Mouse (Mus musculus) C2C12 (cell line): Measurements from ENCODE around the gene Pard6b. TPM values are rescaled to one million over a fixed set of nuclear protein-coding genes. Genes with fewer than 3 reads are reported as not detected.

Experiments
- H3K27me3 ChIP-seq: one replicate; pipeline ENCODE4 v1.6.1; 2011; ENCODE audit not compliant: control insufficient read depth, insufficient read depth, insufficient read length
- H3K36me3 ChIP-seq: one replicate; pipeline ENCODE4 v1.6.1; 2011; ENCODE audit not compliant: control insufficient read depth, insufficient read depth
- H3K4me3 ChIP-seq: one replicate; pipeline ENCODE4 v1.5.1; 2011; ENCODE audit warnings: mild to moderate bottlenecking, control low read depth; ENCODE audit not compliant: poor library complexity, insufficient read depth, severe bottlenecking
- H3K79me2 ChIP-seq: one replicate; pipeline ENCODE4 v1.6.1; 2011; ENCODE audit not compliant: control insufficient read depth, insufficient read depth
- H3K79me3 ChIP-seq: one replicate; pipeline ENCODE4 v1.6.1; 2011; ENCODE audit warnings: low read depth, control low read depth
- H3ac ChIP-seq: one replicate; pipeline ENCODE3; 2011; ENCODE audit warnings: low read depth; ENCODE audit not compliant: control insufficient read depth, insufficient read length
- CEBPB ChIP-seq: IDR thresholded peaks from one replicate; pipeline ENCODE4 v1.6.1; 2011; ENCODE audit warnings: low read depth, mild to moderate bottlenecking, control low read depth, moderate library complexity
- CTCF ChIP-seq: IDR thresholded peaks from one replicate; pipeline ENCODE4 v1.5.1; 2011; ENCODE audit not compliant: control insufficient read depth, insufficient read depth, insufficient read length
- FOSL1 ChIP-seq: IDR thresholded peaks from one replicate; pipeline ENCODE4 v1.8.0; 2011; ENCODE audit warnings: mild to moderate bottlenecking, low read length; ENCODE audit not compliant: poor library complexity, insufficient read depth, severe bottlenecking
- MAX ChIP-seq: IDR thresholded peaks from one replicate; pipeline ENCODE4 v1.6.1; 2011; ENCODE audit warnings: mild to moderate bottlenecking, control low read depth
- MYOD1 ChIP-seq: IDR thresholded peaks from one replicate; pipeline ENCODE4 v1.6.1; 2011; ENCODE audit warnings: low read depth; ENCODE audit not compliant: control insufficient read depth, insufficient read length
- MYOG ChIP-seq: IDR thresholded peaks from one replicate; pipeline ENCODE4 v1.6.1; 2011; ENCODE audit not compliant: control insufficient read depth, insufficient read length; ENCODE audit errors: extremely low read depth
- USF1 ChIP-seq: IDR thresholded peaks from one replicate; pipeline ENCODE4 v1.6.1; 2011; ENCODE audit warnings: low read depth, mild to moderate bottlenecking, control low read depth, moderate library complexity
- polyA plus RNA-seq: library from polyadenylated mRNA; unstranded; fragments of >200 nt; fragmentation: generic; extraction: Trizol; gene quantifications from one replicate; pipeline ENCODE4 v1.2.1, GENCODE M21; 2012; ENCODE audit warnings: missing spikeins

Pard6b gene
- polyA plus RNA-seq, 1 experiment, result 0.33 TPM

- H3K36me3 ChIP-seq, result no peaks in the 10 kb centered on the region
- H3K27me3 ChIP-seq, result peaks cover 42% of the 10 kb centered on the region
- H3K79me3 ChIP-seq, result no peaks in the 10 kb centered on the region
- TF ChIP-seq MYOD1 (no peak), MYOG (no peak), CTCF (no peak), FOSL1 (no peak), MAX (no peak)
- peak overlapping the region; percentile 34 for H3ac ChIP-seq
- no peaks in the 10 kb centered on the region for H3K79me2 ChIP-seq
- no peak overlapping the region for H3K4me3 ChIP-seq
Measured at GRCm38 (mm10) chr2:168050000-168050942, 30.5 kb upstream of the Pard6b start.

GRCm38 (mm10) chr2:168052156-168052555 lies 28.6 kb upstream of the Pard6b start:
- Histone ChIP-seq H3K4me3 (no peak overlapping the region), H3K79me2 (no peaks in the 10 kb centered on the region), H3K79me3 (no peaks in the 10 kb centered on the region), H3ac (no peak overlapping the region), H3K27me3 (peaks cover 40% of the 10 kb centered on the region), H3K36me3 (no peaks in the 10 kb centered on the region)
- TF ChIP-seq FOSL1 (no peak), MAX (no peak), CTCF (no peak), USF1 (no peak)

- Histone ChIP-seq H3K27me3 (peaks cover 36% of the 10 kb centered on the region), H3ac (no peak overlapping the region), H3K4me3 (no peak overlapping the region), H3K79me2 (no peaks in the 10 kb centered on the region), H3K79me3 (no peaks in the 10 kb centered on the region), H3K36me3 (no peaks in the 10 kb centered on the region)
- TF ChIP-seq CTCF (peak; percentile 52), MYOG (no peak), FOSL1 (no peak), MAX (no peak), USF1 (no peak)
Measured at GRCm38 (mm10) chr2:168052689-168053088, 28.1 kb upstream of the Pard6b start.

GRCm38 (mm10) chr2:168054142-168054541 lies 26.7 kb upstream of the Pard6b start:
- Histone ChIP-seq H3K79me3 (no peaks in the 10 kb centered on the region), H3ac (no peak overlapping the region), H3K36me3 (no peaks in the 10 kb centered on the region), H3K4me3 (no peak overlapping the region), H3K79me2 (no peaks in the 10 kb centered on the region), H3K27me3 (peaks cover 27% of the 10 kb centered on the region)
- TF ChIP-seq USF1 (no peak), MYOG (no peak), CEBPB (no peak), FOSL1 (no peak), CTCF (no peak), MYOD1 (no peak), MAX (no peak)

- no peaks in the 10 kb centered on the region for H3K36me3 ChIP-seq
- H3K79me2 ChIP-seq, result no peaks in the 10 kb centered on the region
- peaks cover 8% of the 10 kb centered on the region for H3K27me3 ChIP-seq
- no peaks in the 10 kb centered on the region for H3K79me3 ChIP-seq
- no peak overlapping the region for H3ac ChIP-seq
- TF ChIP-seq MYOD1 (no peak), MAX (no peak), MYOG (no peak), CTCF (no peak)
- H3K4me3 ChIP-seq, result no peak overlapping the region
Measured at GRCm38 (mm10) chr2:168055910-168056665, 24.7 kb upstream of the Pard6b start.
